Mouse (Mus musculus): ENCODE data around the gene Olfr464.

DNA sequence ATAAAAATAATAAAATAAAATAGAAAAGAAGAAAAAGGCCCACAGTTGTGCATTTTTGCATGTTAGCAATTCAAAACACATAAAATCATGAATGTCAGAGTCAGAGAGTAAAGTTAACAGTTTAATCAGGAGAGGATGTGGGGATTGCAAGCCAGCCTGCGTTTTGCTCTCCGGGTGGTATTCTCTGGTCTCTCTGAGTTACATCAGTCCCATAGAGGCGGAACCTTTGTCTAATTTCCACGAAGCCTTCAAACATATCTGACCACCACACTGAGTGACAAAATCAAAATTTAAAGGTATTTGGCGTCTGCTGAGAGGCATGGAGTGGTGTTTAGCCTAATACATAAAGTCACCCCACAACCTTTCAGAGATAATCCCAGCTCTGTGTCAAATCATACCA, 35.9 kb downstream of the Olfr464 start:
- TF ChIP-seq CTCF (IDR thresholded peaks at IDR 0.05; ENCODE audit: insufficient read depth, low read depth, low read length): no peak
- no peak for TF ChIP-seq POLR2A (IDR thresholded peaks at IDR 0.05; ENCODE audit: insufficient read depth, low read depth, low read length)

Data from olfactory bulb, adult 2 months (tissue).